Mouse (Mus musculus) MEL (cell line): ENCODE measurements around the gene Olfr288. TPM values are rescaled to one million over a fixed set of nuclear protein-coding genes. Genes with fewer than 3 reads are reported as not detected.

Experiments used
- DNase-seq: peaks from one replicate; pipeline ENCODE4 v3.0.0; 2011; ENCODE audit warnings: low read depth, low spot score
- H3K27ac ChIP-seq: 2 replicates; pipeline ENCODE4 v1.5.1; 2012; ENCODE audit warnings: low read depth, mild to moderate bottlenecking, control low read depth, low read length, moderate library complexity; ENCODE audit not compliant: control insufficient read depth
- H3K27me3 ChIP-seq, 2 experiments: fragments of 150-350 bp in 1 of 2; sonication (generic) in 1 of 2; 2 replicates each; pipeline ENCODE4 v1.6.1; 2012; ENCODE audit warnings: low read length in 2 of 2, mild to moderate bottlenecking in 2 of 2, improper control_type of control experiment in 1 of 2, moderate library complexity in 1 of 2; ENCODE audit not compliant: insufficient read depth in 2 of 2, control insufficient read depth in 1 of 2
- H3K36me3 ChIP-seq, 2 experiments: 2 replicates each; pipeline ENCODE4 v1.6.1; 2012 to 2014; ENCODE audit warnings: low read length in 2 of 2, improper control_type of control experiment in 1 of 2, inconsistent platforms in 1 of 2, mild to moderate bottlenecking in 1 of 2; ENCODE audit not compliant: insufficient read depth in 2 of 2, control insufficient read depth in 1 of 2
- H3K4me1 ChIP-seq, 2 experiments: fragments of 150-350 bp in 1 of 2; sonication (generic) in 1 of 2; 2 replicates each; pipeline ENCODE4 v1.6.1; 2012; ENCODE audit warnings: low read length in 2 of 2, improper control_type of control experiment in 1 of 2, mild to moderate bottlenecking in 1 of 2; ENCODE audit not compliant: insufficient read depth in 2 of 2, control insufficient read depth in 1 of 2
- H3K4me3 ChIP-seq, 2 experiments: fragments of 150-350 bp in 1 of 2; sonication (generic) in 1 of 2; 2 replicates each; pipeline ENCODE4 v1.5.1; 2012; ENCODE audit warnings: low read depth in 2 of 2, low read length in 2 of 2, mild to moderate bottlenecking in 2 of 2, moderate library complexity in 2 of 2, control low read depth in 1 of 2, improper control_type of control experiment in 1 of 2; ENCODE audit not compliant: control insufficient read depth in 1 of 2, insufficient read depth in 1 of 2
- H3K79me2 ChIP-seq: 2 replicates; pipeline ENCODE4 v1.6.1; 2012; ENCODE audit warnings: mild to moderate bottlenecking, low read length, moderate library complexity; ENCODE audit not compliant: control insufficient read depth, poor library complexity, insufficient read depth
- H3K9ac ChIP-seq: 2 replicates; pipeline ENCODE4 v1.6.1; 2012; ENCODE audit warnings: low read depth, mild to moderate bottlenecking, control low read depth, low read length, moderate library complexity; ENCODE audit not compliant: control insufficient read depth, poor library complexity, severe bottlenecking
- H3K9me3 ChIP-seq: fragments of 150-350 bp; sonication (generic); replicated peaks from 2 replicates; pipeline ENCODE4 v1.6.1; 2012; ENCODE audit warnings: mild to moderate bottlenecking, low read length, improper control_type of control experiment, moderate library complexity; ENCODE audit not compliant: insufficient read depth
- CTCF ChIP-seq, 3 experiments: IDR thresholded peaks in 2 of 3; conservative IDR thresholded peaks in 1 of 3; 2 replicates each; pipeline ENCODE4 v1.5.1; 2011 to 2012; ENCODE audit warnings: low read length in 3 of 3, low read depth in 2 of 3, mild to moderate bottlenecking in 2 of 3, improper control_type of control experiment in 1 of 3, inconsistent platforms in 1 of 3, mixed read lengths in 1 of 3, moderate library complexity in 1 of 3; ENCODE audit not compliant: control insufficient read depth in 1 of 3, insufficient read depth in 1 of 3, poor library complexity in 1 of 3, severe bottlenecking in 1 of 3
- E2F4 ChIP-seq: IDR thresholded peaks from 2 replicates; pipeline ENCODE4 v1.6.1; 2011; ENCODE audit warnings: low read depth, low read length, improper control_type of control experiment, borderline replicate concordance
- ETS1 ChIP-seq: IDR thresholded peaks from 2 replicates; pipeline ENCODE4 v1.6.1; 2012; ENCODE audit warnings: low read depth, mild to moderate bottlenecking, inconsistent platforms, low read length, improper control_type of control experiment, moderate library complexity
- GABPA ChIP-seq: IDR thresholded peaks from 2 replicates; pipeline ENCODE4 v1.6.1; 2012; ENCODE audit warnings: low read depth, mild to moderate bottlenecking, inconsistent platforms, low read length, improper control_type of control experiment, moderate library complexity
- JUND ChIP-seq: IDR thresholded peaks from 2 replicates; pipeline ENCODE4 v1.6.1; 2011; ENCODE audit warnings: low read depth, mild to moderate bottlenecking, improper control_type of control experiment, low read length
- KAT2A ChIP-seq: conservative IDR thresholded peaks from 2 replicates; pipeline ENCODE4 v1.6.1; 2012; ENCODE audit warnings: low read depth, low read length, improper control_type of control experiment, inconsistent platforms
- MAFK ChIP-seq: IDR thresholded peaks from 2 replicates; pipeline ENCODE4 v1.6.1; 2011; ENCODE audit warnings: low read depth, mild to moderate bottlenecking, low read length, improper control_type of control experiment, borderline replicate concordance
- MAX ChIP-seq: IDR thresholded peaks from 2 replicates; pipeline ENCODE4 v1.6.1; 2011; ENCODE audit warnings: low read length, improper control_type of control experiment
- MAZ ChIP-seq: IDR thresholded peaks from 2 replicates; pipeline ENCODE4 v1.6.1; 2012; ENCODE audit warnings: low read depth, mild to moderate bottlenecking, inconsistent platforms, low read length, improper control_type of control experiment
- MEF2A ChIP-seq: IDR thresholded peaks from 2 replicates; pipeline ENCODE4 v1.6.1; 2014; ENCODE audit warnings: low read depth, mild to moderate bottlenecking, inconsistent platforms, low read length, improper control_type of control experiment; ENCODE audit not compliant: poor library complexity, insufficient replicate concordance, severe bottlenecking; ENCODE audit errors: extremely low read depth
- MXI1 ChIP-seq: IDR thresholded peaks from 2 replicates; pipeline ENCODE4 v1.6.1; 2011; ENCODE audit warnings: mild to moderate bottlenecking, low read depth, low read length, improper control_type of control experiment
- MYB ChIP-seq: IDR thresholded peaks from 2 replicates; pipeline ENCODE4 v1.6.1; 2011; ENCODE audit warnings: mild to moderate bottlenecking, low read depth, low read length, improper control_type of control experiment
- MYC ChIP-seq: IDR thresholded peaks from 2 replicates; pipeline ENCODE4 v1.6.1; 2011; ENCODE audit warnings: low read depth, mild to moderate bottlenecking, low read length, improper control_type of control experiment, moderate library complexity
- NRF1 ChIP-seq: IDR thresholded peaks from 2 replicates; pipeline ENCODE4 v1.6.1; 2014; ENCODE audit warnings: low read depth, mild to moderate bottlenecking, inconsistent platforms, low read length, improper control_type of control experiment, moderate library complexity; ENCODE audit not compliant: poor library complexity, insufficient read depth, severe bottlenecking
- POLR2A ChIP-seq, 2 experiments: IDR thresholded peaks; 2 replicates each; pipeline ENCODE4 v1.6.1; 2011 to 2012; ENCODE audit warnings: low read length in 2 of 2, mild to moderate bottlenecking in 2 of 2, control low read depth in 1 of 2, improper control_type of control experiment in 1 of 2, low read depth in 1 of 2, moderate library complexity in 1 of 2; ENCODE audit not compliant: control insufficient read depth in 1 of 2, insufficient read depth in 1 of 2, poor library complexity in 1 of 2
- POLR2AphosphoS2 ChIP-seq: IDR thresholded peaks from 2 replicates; pipeline ENCODE4 v1.6.1; 2011; ENCODE audit warnings: low read length, improper control_type of control experiment
- POLR2AphosphoS5 ChIP-seq: IDR thresholded peaks from 2 replicates; pipeline ENCODE4 v1.6.1; 2012; ENCODE audit warnings: low read depth, borderline replicate concordance, mild to moderate bottlenecking, inconsistent platforms, low read length, moderate library complexity, mixed read lengths
- RAD21 ChIP-seq: IDR thresholded peaks from 2 replicates; pipeline ENCODE4 v1.6.1; 2011; ENCODE audit warnings: mild to moderate bottlenecking, low read depth, low read length, improper control_type of control experiment
- SMC3 ChIP-seq: IDR thresholded peaks from 2 replicates; pipeline ENCODE4 v1.6.1; 2011; ENCODE audit warnings: low read depth, low read length, improper control_type of control experiment
- UBTF ChIP-seq: IDR thresholded peaks from 2 replicates; pipeline ENCODE4 v1.6.1; 2012; ENCODE audit warnings: low read depth, mild to moderate bottlenecking, inconsistent platforms, low read length, improper control_type of control experiment, moderate library complexity, borderline replicate concordance; ENCODE audit not compliant: insufficient read depth
- USF2 ChIP-seq, 2 experiments: IDR thresholded peaks; 2 replicates each; pipeline ENCODE4 v1.6.1; 2011 to 2012; ENCODE audit warnings: improper control_type of control experiment in 2 of 2, low read length in 2 of 2, borderline replicate concordance in 1 of 2, inconsistent platforms in 1 of 2, low read depth in 1 of 2, mild to moderate bottlenecking in 1 of 2; ENCODE audit not compliant: insufficient read depth in 1 of 2
- ZC3H11A ChIP-seq: IDR thresholded peaks from 2 replicates; pipeline ENCODE4 v1.6.1; 2012; ENCODE audit warnings: low read depth, mild to moderate bottlenecking, inconsistent platforms, low read length, improper control_type of control experiment
- ZMIZ1 ChIP-seq: IDR thresholded peaks from 2 replicates; pipeline ENCODE4 v1.6.1; 2012; ENCODE audit warnings: low read depth, mild to moderate bottlenecking, inconsistent platforms, low read length, improper control_type of control experiment, moderate library complexity
- ZNF384 ChIP-seq: IDR thresholded peaks from 2 replicates; pipeline ENCODE4 v1.6.1; 2012; ENCODE audit warnings: low read depth, mild to moderate bottlenecking, inconsistent platforms, low read length, improper control_type of control experiment
- polyA plus RNA-seq, 2 experiments: library from polyadenylated mRNA; stranded (reverse) in 1 of 2; unstranded in 1 of 2; fragments of >175 nt in 1 of 2; fragments of >200 nt in 1 of 2; gene quantifications; 2 replicates each; pipeline versions ENCODE4 v1.2.1 to v1.2.4; 2012; ENCODE audit warnings: low replicate concordance in 2 of 2, low read depth in 1 of 2; ENCODE audit not compliant: insufficient read length in 2 of 2, insufficient read depth in 1 of 2, missing spikeins in 1 of 2
- total RNA-seq: library from RNA; depleted of rRNA; stranded (reverse); fragments of 300-350 nt; gene quantifications from 2 replicates; pipeline ENCODE4 v1.2.3, GENCODE M21; 2012

Gene Olfr288
- total and polyA plus RNA-seq, 3 experiments = not detected

DNA sequence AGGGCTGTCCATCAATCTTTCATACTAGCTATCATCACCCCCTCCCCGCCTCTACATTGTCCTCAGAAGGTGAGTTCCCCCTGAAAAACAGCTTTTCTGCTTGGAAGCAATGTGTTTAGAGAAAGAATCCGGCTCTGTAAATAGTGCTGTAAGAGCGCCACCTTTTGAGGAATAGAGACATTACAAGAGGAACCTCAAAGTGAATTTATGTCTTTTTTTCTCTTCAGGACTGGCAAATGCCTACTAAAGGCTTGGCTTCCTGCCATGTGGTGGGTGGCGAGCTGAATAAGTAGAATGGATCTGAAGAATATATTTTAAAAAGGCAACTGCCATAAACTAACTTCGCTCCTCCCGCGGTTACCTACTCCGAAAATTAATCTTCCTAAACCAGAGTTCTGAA lies 21.5 kb downstream of the Olfr288 start:
- Histone ChIP-seq H3K4me1 (no peaks in the 10 kb centered on the region), H3K9ac (no peak overlapping the region), H3K9me3 (no peaks in the 10 kb centered on the region), H3K79me2 (no peaks in the 10 kb centered on the region), H3K27ac (no peak overlapping the region), H3K4me3 (no peak overlapping the region), H3K36me3 (no peaks in the 10 kb centered on the region), H3K27me3 (peaks cover 27 to 34% of the 10 kb centered on the region in 2 experiments)
- peak; percentile 86 for DNase-seq
- TF ChIP-seq MXI1 = no peak
- peak; percentile 20 to 97 (median 90); a peak in 4 of 6 replicates for TF ChIP-seq CTCF (IDR thresholded peaks at IDR 0.05 in 2 of 3, conservative IDR thresholded peaks at IDR 0.05 in 1 of 3; ENCODE audit: control insufficient read depth in 1 of 3, insufficient read depth in 1 of 3, low read depth in 2 of 3, low read length in 3 of 3, poor library complexity in 1 of 3, severe bottlenecking in 1 of 3)
- peak; percentile 84 for TF ChIP-seq ZC3H11A
- TF ChIP-seq RAD21 = peak; percentile 94
- TF ChIP-seq MAZ = 0 out of 2 replicates have a peak, but pooled peaks have one; percentile 28
- 0 out of 2 replicates have a peak, but pooled peaks have one; percentile 45 for TF ChIP-seq JUND
- peak; percentile 86 for TF ChIP-seq ZNF384
- peak; percentile 85 for TF ChIP-seq SMC3
- no peak for TF ChIP-seq MAX
- no peak for TF ChIP-seq ETS1
- TF ChIP-seq POLR2A (IDR thresholded peaks at IDR 0.05; ENCODE audit: control insufficient read depth in 1 of 2, insufficient read depth in 1 of 2, low read depth in 1 of 2, low read length in 2 of 2, poor library complexity in 1 of 2) = no peak
- TF ChIP-seq MYC = peak; percentile 29; the same call in 1 of the 2 replicates

DNA sequence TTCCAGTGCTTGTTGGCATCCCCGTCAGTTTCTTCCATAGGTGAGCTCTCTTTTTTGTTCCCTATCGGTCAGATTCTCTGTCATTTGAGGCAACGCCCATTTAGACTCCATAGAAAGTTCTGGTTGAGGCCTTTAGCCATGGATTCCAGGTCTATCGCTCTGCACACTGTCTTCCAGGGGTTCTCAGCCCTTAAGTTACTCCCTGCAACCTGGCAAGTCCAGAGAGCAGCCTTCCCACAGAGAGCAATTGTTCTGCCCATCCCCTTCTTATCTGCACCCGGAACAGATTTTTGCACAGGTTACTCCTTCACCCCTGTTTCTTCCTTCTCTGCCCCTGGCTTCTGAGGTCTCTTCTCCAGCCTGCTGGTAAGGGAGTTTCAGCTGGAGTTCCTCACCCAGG lies 23.2 kb downstream of the Olfr288 start:
- H3K27ac ChIP-seq = no peak overlapping the region
- no peak overlapping the region for H3K9ac ChIP-seq
- H3K9me3 ChIP-seq = no peaks in the 10 kb centered on the region
- H3K27me3 ChIP-seq = peaks cover 27 to 35% of the 10 kb centered on the region in 2 experiments
- TF ChIP-seq ZC3H11A (no peak), MAFK (no peak), KAT2A (no peak), CTCF (IDR thresholded peaks at IDR 0.05 in 2 of 3, conservative IDR thresholded peaks at IDR 0.05 in 1 of 3; ENCODE audit: control insufficient read depth in 1 of 3, insufficient read depth in 1 of 3, low read depth in 2 of 3, low read length in 3 of 3, poor library complexity in 1 of 3, severe bottlenecking in 1 of 3) (no peak), E2F4 (no peak), MEF2A (no peak), USF2 (IDR thresholded peaks at IDR 0.05; ENCODE audit: borderline replicate concordance in 1 of 2, insufficient read depth in 1 of 2, low read depth in 1 of 2, low read length in 2 of 2) (no peak), GABPA (no peak), POLR2AphosphoS5 (no peak), MYB (no peak), ZMIZ1 (no peak), UBTF (no peak), POLR2AphosphoS2 (no peak), RAD21 (no peak), NRF1 (no peak), POLR2A (IDR thresholded peaks at IDR 0.05; ENCODE audit: control insufficient read depth in 1 of 2, insufficient read depth in 1 of 2, low read depth in 1 of 2, low read length in 2 of 2, poor library complexity in 1 of 2) (no peak)
- no peak overlapping the region for H3K4me3 ChIP-seq
- no peaks in the 10 kb centered on the region for H3K4me1 ChIP-seq
- no peaks in the 10 kb centered on the region for H3K36me3 ChIP-seq
- no peaks in the 10 kb centered on the region for H3K79me2 ChIP-seq
- DNase-seq = no peak
